Comparison of ENCODE assay signal across 7 mouse cellular contexts in genomic region chr9:62367510-62368071, GRCm38 (mm10). TPM values are rescaled to one million over a fixed set of nuclear protein-coding genes. Genes with fewer than 3 reads are reported as not detected.
DNase-seq lines count a peak whose midpoint lies in the region; ATAC-seq lines count a peak whose summit lies in the region.

No protein-coding gene starts in this region.

- WGBS in neural tube, embryonic 13.5 days, result 62% methylated on average over 10 of the region's 10 CpGs
- 50% methylated on average over 10 of the region's 10 CpGs for WGBS in embryonic facial prominence, embryonic 13.5 days
- WGBS in intestine, embryonic 15.5 days, result 39% methylated on average over 10 of the region's 10 CpGs

- peak overlapping the region; percentile 56 for H3K27ac ChIP-seq in neural tube, embryonic 13.5 days (replicated peaks)
- H3K27ac ChIP-seq in embryonic facial prominence, embryonic 13.5 days, result peak overlapping the region; percentile 51
- H3K27ac ChIP-seq in intestine, embryonic 15.5 days, result 0 out of 2 replicates have a peak overlapping the region, but pooled peaks have one; percentile 19

- H3K36me3 ChIP-seq in neural tube, embryonic 13.5 days, result no peaks in the 10 kb centered on the region
- H3K36me3 ChIP-seq in embryonic facial prominence, embryonic 13.5 days, result peaks cover 14% of the 10 kb centered on the region
- H3K36me3 ChIP-seq in intestine, embryonic 15.5 days, result no peaks in the 10 kb centered on the region

- H3K4me3 ChIP-seq in neural tube, embryonic 13.5 days, result no peak overlapping the region
- H3K4me3 ChIP-seq in embryonic facial prominence, embryonic 13.5 days, result no peak overlapping the region
- no peak overlapping the region for H3K4me3 ChIP-seq in intestine, embryonic 15.5 days (replicated peaks)

- no peak overlapping the region for H3K4me2 ChIP-seq in neural tube, embryonic 13.5 days
- H3K4me2 ChIP-seq in embryonic facial prominence, embryonic 13.5 days, result no peak overlapping the region
- H3K4me2 ChIP-seq in intestine, embryonic 15.5 days (replicated peaks), result peak overlapping the region; percentile 1; the same call in 1 of the 2 replicates

- no peak for DNase-seq in neural tube, embryonic 10.5 days (ENCODE audit: extremely low spot score, low spot score)
- peak; percentile 69 for DNase-seq in lung, postnatal 36 days
- DNase-seq in gastrocnemius, postnatal 4 days (ENCODE audit: low spot score in 2 of 2), result no peak
- DNase-seq in layer of hippocampus, adult 8-10 months (ENCODE audit: low spot score in 2 of 2), result no peak

- no peaks in the 10 kb centered on the region for H3K27me3 ChIP-seq in neural tube, embryonic 13.5 days
- H3K27me3 ChIP-seq in embryonic facial prominence, embryonic 13.5 days, result no peaks in the 10 kb centered on the region
- no peaks in the 10 kb centered on the region for H3K27me3 ChIP-seq in intestine, embryonic 15.5 days (replicated peaks)

- no peaks in the 10 kb centered on the region for H3K9me3 ChIP-seq in neural tube, embryonic 13.5 days
- no peaks in the 10 kb centered on the region for H3K9me3 ChIP-seq in embryonic facial prominence, embryonic 13.5 days
- no peaks in the 10 kb centered on the region for H3K9me3 ChIP-seq in intestine, embryonic 15.5 days

- peaks cover 96% of the 10 kb centered on the region for H3K4me1 ChIP-seq in neural tube, embryonic 13.5 days (replicated peaks)
- H3K4me1 ChIP-seq in embryonic facial prominence, embryonic 13.5 days, result peaks cover 83% of the 10 kb centered on the region
- peaks cover 85% of the 10 kb centered on the region for H3K4me1 ChIP-seq in intestine, embryonic 15.5 days (replicated peaks)

- ATAC-seq in neural tube, embryonic 13.5 days (ENCODE audit: low read depth), result no peak
- ATAC-seq in embryonic facial prominence, embryonic 13.5 days (ENCODE audit: insufficient number of reproducible peaks, insufficient read depth, low FRiP score, low TSS enrichment, low read depth), result no peak
- ATAC-seq in intestine, embryonic 15.5 days, result no peak

- H3K9ac ChIP-seq in neural tube, embryonic 13.5 days, result 0 out of 2 replicates have a peak overlapping the region, but pooled peaks have one; percentile 22
- H3K9ac ChIP-seq in embryonic facial prominence, embryonic 13.5 days, result no peak overlapping the region; the same call in 1 of the 2 replicates
- no peak overlapping the region for H3K9ac ChIP-seq in intestine, embryonic 15.5 days

RNA-seq across cellular contexts. Expression of gene Anp32a, which starts 26.5 kb away (rescaled TPM):
- 128 and 130 TPM in 2 replicates for polyA plus RNA-seq in neural tube, embryonic 13.5 days (2015; fragmentation: Nextera tagmentation; extraction: Ambion mirVana)
- 237 and 292 TPM in 2 replicates for polyA plus RNA-seq in embryonic facial prominence, embryonic 13.5 days (2015; fragmentation: Nextera tagmentation; extraction: Ambion mirVana)
- 149 and 165 TPM in 2 replicates for polyA plus RNA-seq in intestine, embryonic 15.5 days (2015; fragmentation: Nextera tagmentation; extraction: Ambion mirVana)
- total RNA-seq in gastrocnemius, postnatal 4 days (2021), result 100 to 1,000 TPM; 119 to 134 TPM
- total RNA-seq in layer of hippocampus, adult 8-10 months (2022), result 100 to 1,000 TPM; 303 to 406 (median 351) TPM
